Mouse (Mus musculus) limb, embryonic 12.5 days (tissue): ENCODE data around the gene Acsbg1. TPM values are rescaled to one million over a fixed set of nuclear protein-coding genes. Genes with fewer than 3 reads are reported as not detected.

ENCODE experiments used
- ATAC-seq: fragments of 200-750 bp; cut with Nextera tagmentation; 2 replicates; pipeline ENCODE4 v1.8.0; 2017; ENCODE audit warnings: low read depth, moderate TSS enrichment; ENCODE audit not compliant: insufficient number of reproducible peaks, insufficient read depth, low FRiP score, low TSS enrichment
- H3K27ac ChIP-seq: fragments of 300-500 bp; sonication (generic); 2 replicates; pipeline ENCODE4 v1.5.1; 2016; ENCODE audit warnings: mild to moderate bottlenecking, moderate library complexity
- H3K27me3 ChIP-seq: fragments of 300-500 bp; sonication (generic); 2 replicates; pipeline ENCODE4 v1.6.1; 2016; ENCODE audit warnings: mild to moderate bottlenecking, moderate library complexity
- H3K36me3 ChIP-seq: fragments of 300-500 bp; sonication (generic); 2 replicates; pipeline ENCODE4 v1.6.1; 2016; ENCODE audit warnings: mild to moderate bottlenecking, moderate library complexity
- H3K4me1 ChIP-seq: fragments of 300-500 bp; sonication (generic); replicated peaks from 2 replicates; pipeline ENCODE4 v1.6.1; 2016
- H3K4me2 ChIP-seq: fragments of 300-500 bp; sonication (generic); 2 replicates; pipeline ENCODE4 v1.6.1; 2016; ENCODE audit warnings: mild to moderate bottlenecking, moderate library complexity
- H3K4me3 ChIP-seq: fragments of 300-500 bp; sonication (generic); replicated peaks from 2 replicates; pipeline ENCODE4 v1.5.1; 2016; ENCODE audit warnings: mild to moderate bottlenecking
- H3K9ac ChIP-seq: fragments of 300-500 bp; sonication (generic); replicated peaks from 2 replicates; pipeline ENCODE4 v1.6.1; 2016; ENCODE audit warnings: mild to moderate bottlenecking, moderate library complexity
- H3K9me3 ChIP-seq: fragments of 300-500 bp; sonication (generic); 2 replicates; pipeline ENCODE4 v1.6.1; 2016; ENCODE audit warnings: mild to moderate bottlenecking, moderate library complexity
- WGBS: fragments of 180-500 bp; shearing (Covaris S2); methylation state at CpG from one replicate; pipeline ENCODE4 v1.1.7; 2016; 5-methylcytosine and 5-hydroxymethylcytosine counted together
- polyA plus RNA-seq: library from polyadenylated mRNA; unstranded; fragments of >200 nt; fragmentation: Nextera tagmentation; extraction: Ambion mirVana; gene quantifications from 2 replicates; pipeline ENCODE4 v1.2.1, GENCODE M21; 2016

Acsbg1 gene
- polyA plus RNA-seq, result 0.12 and 0.20 TPM in 2 replicates

GRCm38 (mm10) chr9:54661605-54662377 lies at the start of gene Acsbg1:
Gene Acsbg1 (minus strand): TSS chr9:54661870.
- peaks cover 10% of the 10 kb centered on the region for H3K4me1 ChIP-seq
- no peaks in the 10 kb centered on the region for H3K27me3 ChIP-seq
- no peak within 1 kb of the TSS for H3K4me3 ChIP-seq
- no peak within 1 kb of the TSS for H3K27ac ChIP-seq
- no peaks in the 10 kb centered on the region for H3K9me3 ChIP-seq
- ATAC-seq, result no peak
- H3K4me2 ChIP-seq, result no peak within 1 kb of the TSS
- no peaks in the 10 kb centered on the region for H3K36me3 ChIP-seq
- 27% methylated on average over 10 of the region's 10 CpGs for WGBS
- H3K9ac ChIP-seq, result no peak within 1 kb of the TSS

- Histone ChIP-seq H3K9me3 (no peaks in the 10 kb centered on the region), H3K27me3 (peaks cover 2% of the 10 kb centered on the region; the same call in 1 of the 2 replicates)
- 87% methylated on average over 5 of the region's 5 CpGs for WGBS
Observed at GRCm38 (mm10) chr9:54708085-54708484, 46.4 kb upstream of the Acsbg1 start.

GRCm38 (mm10) chr9:54707288-54707999 lies 45.8 kb upstream of the Acsbg1 start:
- H3K9ac ChIP-seq, result no peak overlapping the region
- H3K4me2 ChIP-seq, result no peak overlapping the region
- 50% methylated on average over 8 of the region's 8 CpGs for WGBS
- peaks cover 2% of the 10 kb centered on the region; the same call in 1 of the 2 replicates for H3K27me3 ChIP-seq
- H3K36me3 ChIP-seq, result peaks cover 35% of the 10 kb centered on the region
- no peak for ATAC-seq
- H3K9me3 ChIP-seq, result no peaks in the 10 kb centered on the region
- no peak overlapping the region for H3K27ac ChIP-seq
- H3K4me3 ChIP-seq, result no peak overlapping the region
- peaks cover 17% of the 10 kb centered on the region for H3K4me1 ChIP-seq

More at GRCm38 (mm10) chr9:54708085-54708484, 46.4 kb upstream of the Acsbg1 start:
- H3K27ac ChIP-seq, result no peak overlapping the region
- no peak overlapping the region for H3K9ac ChIP-seq
- H3K36me3 ChIP-seq, result peaks cover 42% of the 10 kb centered on the region
- H3K4me2 ChIP-seq, result no peak overlapping the region
- no peak for ATAC-seq
- peaks cover 17% of the 10 kb centered on the region for H3K4me1 ChIP-seq
- H3K4me3 ChIP-seq, result no peak overlapping the region

- peaks cover 15% of the 10 kb centered on the region for H3K27me3 ChIP-seq
- ATAC-seq, result no peak
Observed at GRCm38 (mm10) chr9:54705561-54705960, 43.9 kb upstream of the Acsbg1 start.

GRCm38 (mm10) chr9:54704361-54704760 lies 42.7 kb upstream of the Acsbg1 start:
- H3K9me3 ChIP-seq, result no peaks in the 10 kb centered on the region
- no peak for ATAC-seq
- H3K27ac ChIP-seq, result no peak overlapping the region
- H3K4me2 ChIP-seq, result no peak overlapping the region
- WGBS, result 71% methylated on average over 5 of the region's 5 CpGs
- peaks cover 27% of the 10 kb centered on the region for H3K27me3 ChIP-seq
- no peak overlapping the region for H3K4me3 ChIP-seq
- H3K9ac ChIP-seq, result no peak overlapping the region
- H3K4me1 ChIP-seq, result peaks cover 23% of the 10 kb centered on the region
- peaks cover 8% of the 10 kb centered on the region; the same call in 1 of the 2 replicates for H3K36me3 ChIP-seq

More at GRCm38 (mm10) chr9:54705561-54705960, 43.9 kb upstream of the Acsbg1 start:
- peaks cover 18% of the 10 kb centered on the region; the same call in 1 of the 2 replicates for H3K36me3 ChIP-seq
- H3K4me2 ChIP-seq, result no peak overlapping the region
- no peak overlapping the region for H3K4me3 ChIP-seq
- no peak overlapping the region for H3K27ac ChIP-seq
- no peak overlapping the region for H3K9ac ChIP-seq
- no peaks in the 10 kb centered on the region for H3K9me3 ChIP-seq
- 38% methylated on average over 1 of the region's 1 CpGs for WGBS
- H3K4me1 ChIP-seq, result peaks cover 17% of the 10 kb centered on the region

GRCm38 (mm10) chr9:54702581-54702980 lies 40.9 kb upstream of the Acsbg1 start:
- Histone ChIP-seq H3K27ac (no peak overlapping the region), H3K9me3 (no peaks in the 10 kb centered on the region), H3K4me3 (no peak overlapping the region), H3K9ac (no peak overlapping the region), H3K4me2 (no peak overlapping the region), H3K36me3 (no peaks in the 10 kb centered on the region), H3K27me3 (peaks cover 44% of the 10 kb centered on the region), H3K4me1 (peaks cover 23% of the 10 kb centered on the region)
- WGBS, result 83% methylated on average over 2 of the region's 2 CpGs
- ATAC-seq, result no peak

GRCm38 (mm10) chr9:54700746-54701145 lies 39.1 kb upstream of the Acsbg1 start:
- Histone ChIP-seq H3K4me3 (peak overlapping the region; percentile 70; the same call in 1 of the 2 replicates), H3K4me2 (peak overlapping the region; percentile 91), H3K4me1 (peaks cover 18% of the 10 kb centered on the region), H3K27me3 (peaks cover 46% of the 10 kb centered on the region), H3K9ac (no peak overlapping the region), H3K9me3 (no peaks in the 10 kb centered on the region), H3K36me3 (no peaks in the 10 kb centered on the region), H3K27ac (no peak overlapping the region)
- ATAC-seq, result no peak
- 85% methylated on average over 7 of the region's 7 CpGs for WGBS

- Histone ChIP-seq H3K4me2 (peak overlapping the region; percentile 91), H3K9ac (peak overlapping the region; percentile 84), H3K27me3 (peaks cover 51% of the 10 kb centered on the region), H3K4me3 (peak overlapping the region; percentile 70), H3K36me3 (no peaks in the 10 kb centered on the region), H3K4me1 (peaks cover 12% of the 10 kb centered on the region), H3K9me3 (no peaks in the 10 kb centered on the region), H3K27ac (no peak overlapping the region)
- peak; percentile 13; the same call in 1 of the 2 replicates for ATAC-seq
- WGBS, result 23% methylated on average over 9 of the region's 9 CpGs
Observed at GRCm38 (mm10) chr9:54700174-54700475, 38.5 kb upstream of the Acsbg1 start.

GRCm38 (mm10) chr9:54699345-54700173 lies 37.9 kb upstream of the Acsbg1 start:
- Histone ChIP-seq H3K27ac (no peak overlapping the region), H3K4me2 (peak overlapping the region; percentile 91), H3K4me3 (peak overlapping the region; percentile 70), H3K36me3 (no peaks in the 10 kb centered on the region), H3K4me1 (peaks cover 11% of the 10 kb centered on the region; the same call in 1 of the 2 replicates), H3K9ac (peak overlapping the region; percentile 84), H3K27me3 (peaks cover 56% of the 10 kb centered on the region), H3K9me3 (no peaks in the 10 kb centered on the region)
- under 1% methylated on average over 92 of the region's 92 CpGs for WGBS
- ATAC-seq, result peak; percentile 53

- ATAC-seq, result peak; percentile 30; the same call in 1 of the 2 replicates
- Histone ChIP-seq H3K27ac (no peak overlapping the region), H3K4me2 (peak overlapping the region; percentile 91), H3K4me3 (peak overlapping the region; percentile 70), H3K36me3 (no peaks in the 10 kb centered on the region), H3K9me3 (no peaks in the 10 kb centered on the region), H3K27me3 (peaks cover 60% of the 10 kb centered on the region), H3K4me1 (peaks cover 11% of the 10 kb centered on the region; the same call in 1 of the 2 replicates), H3K9ac (peak overlapping the region; percentile 84)
- WGBS, result 11% methylated on average over 27 of the region's 27 CpGs
Observed at GRCm38 (mm10) chr9:54699087-54699344, 37.3 kb upstream of the Acsbg1 start.
